Mouse (Mus musculus): Measurements from ENCODE around the gene Prkar2b. TPM values are rescaled to one million over a fixed set of nuclear protein-coding genes. Genes with fewer than 3 reads are reported as not detected.

Gene Prkar2b
- polyA plus RNA-seq, 1 experiment from 2014 or later: 13.8 TPM

DNA sequence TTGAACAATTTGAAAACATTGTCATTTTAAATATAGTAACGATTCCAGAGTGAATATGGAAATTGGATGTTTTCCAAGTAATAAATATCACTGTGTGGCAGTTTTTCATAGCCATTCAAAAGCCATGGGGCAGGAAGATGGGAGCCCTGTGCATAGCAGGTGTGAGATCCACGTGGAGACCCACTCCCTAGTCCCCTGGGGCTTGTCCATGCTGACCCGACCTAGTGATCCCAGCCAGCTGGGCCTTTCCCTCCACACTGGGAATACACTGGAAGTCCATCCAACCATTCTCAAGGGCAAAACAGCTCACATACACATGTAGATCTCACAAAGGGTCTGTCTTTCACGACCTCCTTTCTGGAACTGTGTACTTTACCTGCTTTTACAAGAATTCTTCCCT, 37.5 kb upstream of the Prkar2b start:
- Histone ChIP-seq H3K36me3 (ENCODE audit: insufficient read depth, low read length) (no peaks in the 10 kb centered on the region), H3K4me2 (ENCODE audit: low read length) (no peak overlapping the region), H3K4me1 (replicated peaks; ENCODE audit: insufficient read depth, low read length) (no peaks in the 10 kb centered on the region), H3K4me3 (replicated peaks; ENCODE audit: low read depth, low read length) (no peak overlapping the region), H3K27ac (no peak overlapping the region), H3K9me3 (replicated peaks; ENCODE audit: low read length) (no peaks in the 10 kb centered on the region), H3K9ac (ENCODE audit: low read depth, low read length) (no peak overlapping the region), H3K27me3 (ENCODE audit: insufficient read depth, low read length) (no peaks in the 10 kb centered on the region)
- no peak for TF ChIP-seq CTCF (IDR thresholded peaks at IDR 0.05; ENCODE audit: low read depth)
- ATAC-seq (replicated peaks; ENCODE audit: low FRiP score, low read depth): no peak
- DNase-seq (ENCODE audit: low spot score): no peak
- 49% methylated on average over 4 of the region's 4 CpGs for WGBS

DNA sequence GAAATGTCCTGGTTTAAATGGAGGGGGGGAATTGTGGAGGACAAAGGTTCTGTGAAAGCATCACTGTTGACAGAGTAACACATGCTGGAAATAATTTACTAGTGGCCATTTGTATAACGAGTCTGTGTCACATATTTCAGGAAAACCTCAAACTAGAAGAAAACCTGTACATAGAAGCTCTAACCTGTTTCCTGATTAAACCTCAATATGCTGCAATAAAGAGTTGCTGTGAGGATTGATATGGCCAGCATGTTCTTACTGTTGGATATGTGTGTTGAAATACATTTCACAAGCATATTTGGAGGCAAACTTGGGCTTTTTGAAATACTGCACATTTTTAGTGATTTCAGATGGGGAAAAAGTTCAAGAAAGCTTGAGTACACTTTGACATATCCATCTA, 36.0 kb upstream of the Prkar2b start:
- DNase-seq (ENCODE audit: low spot score) (no peak), ATAC-seq (replicated peaks; ENCODE audit: low FRiP score, low read depth) (no peak)
- H3K4me2 ChIP-seq (ENCODE audit: low read length): no peak overlapping the region
- no peaks in the 10 kb centered on the region for H3K36me3 ChIP-seq (ENCODE audit: insufficient read depth, low read length)
- no peaks in the 10 kb centered on the region for H3K9me3 ChIP-seq (replicated peaks; ENCODE audit: low read length)
- H3K9ac ChIP-seq (ENCODE audit: low read depth, low read length): no peak overlapping the region
- no peaks in the 10 kb centered on the region for H3K27me3 ChIP-seq (ENCODE audit: insufficient read depth, low read length)
- no peaks in the 10 kb centered on the region for H3K4me1 ChIP-seq (replicated peaks; ENCODE audit: insufficient read depth, low read length)
- TF ChIP-seq CTCF (IDR thresholded peaks at IDR 0.05; ENCODE audit: low read depth): no peak
- WGBS: 26% methylated on average over 1 of the region's 1 CpGs
- no peak overlapping the region for H3K27ac ChIP-seq
- H3K4me3 ChIP-seq (replicated peaks; ENCODE audit: low read depth, low read length): no peak overlapping the region

DNA sequence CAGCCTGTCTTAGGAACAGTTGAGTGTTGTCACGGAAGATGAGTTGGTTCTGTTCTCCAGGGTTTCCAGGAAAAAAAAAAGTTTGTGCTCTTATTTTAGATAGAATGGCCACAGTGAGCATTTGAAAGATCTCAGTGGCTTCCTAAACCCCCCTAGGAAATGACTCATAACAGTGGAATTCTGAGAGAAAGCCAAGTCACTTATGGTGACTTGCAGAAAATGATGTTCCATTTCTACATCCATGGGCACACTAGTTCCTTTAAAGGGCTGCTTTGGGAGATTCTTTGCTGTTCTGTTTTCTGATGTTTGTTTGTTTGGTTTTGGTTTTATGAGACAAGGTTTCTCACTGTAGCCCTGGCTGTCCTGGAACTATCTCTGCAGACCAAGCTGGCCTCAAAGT, 34.1 kb upstream of the Prkar2b start:
- no peaks in the 10 kb centered on the region for H3K27me3 ChIP-seq (ENCODE audit: insufficient read depth, low read length)
- ATAC-seq (replicated peaks; ENCODE audit: low FRiP score, low read depth) (no peak), DNase-seq (ENCODE audit: low spot score) (peak; percentile 34)
- H3K27ac ChIP-seq: no peak overlapping the region
- no peaks in the 10 kb centered on the region for H3K4me1 ChIP-seq (replicated peaks; ENCODE audit: insufficient read depth, low read length)
- H3K4me2 ChIP-seq (ENCODE audit: low read length): no peak overlapping the region
- no peaks in the 10 kb centered on the region for H3K9me3 ChIP-seq (replicated peaks; ENCODE audit: low read length)
- no peak for TF ChIP-seq CTCF (IDR thresholded peaks at IDR 0.05; ENCODE audit: low read depth)
- H3K36me3 ChIP-seq (ENCODE audit: insufficient read depth, low read length): no peaks in the 10 kb centered on the region
- 70% methylated on average over 1 of the region's 1 CpGs for WGBS
- no peak overlapping the region for H3K4me3 ChIP-seq (replicated peaks; ENCODE audit: low read depth, low read length)
- no peak overlapping the region for H3K9ac ChIP-seq (ENCODE audit: low read depth, low read length)

DNA sequence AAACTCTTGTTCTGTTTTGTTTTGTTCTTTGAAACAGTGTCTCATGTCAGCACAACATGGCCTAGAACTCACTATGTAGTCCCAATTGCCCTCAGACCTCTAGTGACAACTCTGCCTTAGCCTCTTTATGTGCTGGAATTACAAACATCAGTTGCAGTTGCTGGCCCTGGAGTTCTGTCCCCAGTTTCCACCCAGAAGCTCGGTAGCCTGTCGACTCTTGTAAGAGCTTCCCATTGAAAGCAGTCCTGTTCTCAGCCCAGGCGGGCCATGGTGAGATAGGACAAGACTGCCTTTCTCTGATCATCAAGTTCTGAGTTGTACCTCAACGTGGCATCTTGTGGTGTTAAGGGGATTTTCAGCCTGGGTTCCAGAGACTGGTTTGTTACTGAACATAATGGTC, 31.4 kb upstream of the Prkar2b start:
- 90% methylated on average over 4 of the region's 4 CpGs for WGBS

DNA sequence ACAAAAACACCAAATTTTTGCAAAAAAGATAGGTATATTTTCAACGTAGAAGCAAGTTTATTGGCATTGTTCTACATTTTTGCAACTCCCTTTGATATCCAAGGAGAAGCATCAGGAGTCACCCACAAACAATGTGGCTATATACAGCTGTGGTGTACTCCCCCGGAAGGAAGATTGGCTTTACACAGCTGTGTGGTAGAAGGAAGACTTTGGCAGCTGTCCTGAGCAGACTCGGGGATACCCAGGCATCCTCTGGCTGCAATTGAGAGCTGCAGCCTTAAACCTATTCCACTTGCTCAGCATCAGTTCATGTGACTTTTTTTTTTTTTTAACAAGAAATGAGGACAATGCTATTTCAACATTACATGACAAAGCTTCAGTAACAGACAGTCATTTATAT, 27.5 kb upstream of the Prkar2b start:
- Histone ChIP-seq H3K4me1 (replicated peaks; ENCODE audit: insufficient read depth, low read length) (no peaks in the 10 kb centered on the region), H3K27ac (no peak overlapping the region), H3K9ac (ENCODE audit: low read depth, low read length) (no peak overlapping the region), H3K27me3 (ENCODE audit: insufficient read depth, low read length) (no peaks in the 10 kb centered on the region), H3K36me3 (ENCODE audit: insufficient read depth, low read length) (no peaks in the 10 kb centered on the region), H3K9me3 (replicated peaks; ENCODE audit: low read length) (no peaks in the 10 kb centered on the region), H3K4me3 (replicated peaks; ENCODE audit: low read depth, low read length) (no peak overlapping the region), H3K4me2 (ENCODE audit: low read length) (no peak overlapping the region)
- no peak for TF ChIP-seq CTCF (IDR thresholded peaks at IDR 0.05; ENCODE audit: low read depth)
- ATAC-seq (replicated peaks; ENCODE audit: low FRiP score, low read depth) (no peak), DNase-seq (ENCODE audit: low spot score) (no peak)
- 67% methylated on average over 3 of the region's 3 CpGs for WGBS

More for the DNA sequence above, 31.4 kb upstream of the Prkar2b start:
- DNase-seq (ENCODE audit: low spot score): no peak
- no peak for TF ChIP-seq CTCF (IDR thresholded peaks at IDR 0.05; ENCODE audit: low read depth)
- Histone ChIP-seq H3K9ac (ENCODE audit: low read depth, low read length) (no peak overlapping the region), H3K36me3 (ENCODE audit: insufficient read depth, low read length) (no peaks in the 10 kb centered on the region), H3K9me3 (replicated peaks; ENCODE audit: low read length) (no peaks in the 10 kb centered on the region), H3K4me3 (replicated peaks; ENCODE audit: low read depth, low read length) (no peak overlapping the region), H3K4me2 (ENCODE audit: low read length) (no peak overlapping the region), H3K27me3 (ENCODE audit: insufficient read depth, low read length) (no peaks in the 10 kb centered on the region), H3K27ac (no peak overlapping the region), H3K4me1 (replicated peaks; ENCODE audit: insufficient read depth, low read length) (no peaks in the 10 kb centered on the region)
- ATAC-seq (replicated peaks; ENCODE audit: low FRiP score, low read depth): no peak

DNA sequence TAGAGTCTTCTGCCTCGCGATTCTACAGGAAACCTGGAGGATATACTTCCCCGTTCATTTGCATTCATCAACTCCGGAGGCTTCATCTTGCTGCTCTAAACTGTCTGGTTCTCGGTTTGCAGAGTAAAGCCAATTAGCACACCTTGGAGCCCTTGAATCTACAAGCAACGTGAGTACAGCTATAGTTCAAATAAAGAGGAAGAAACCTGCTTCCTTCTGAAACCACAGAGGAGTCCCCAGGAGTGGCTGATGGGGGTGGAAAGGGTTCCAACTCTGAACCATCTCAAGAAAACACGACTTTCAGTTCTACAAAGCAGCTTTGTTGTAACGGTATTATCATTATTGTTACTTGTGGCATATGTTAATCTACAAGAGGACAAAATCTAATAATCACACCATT, 26.2 kb upstream of the Prkar2b start:
- no peaks in the 10 kb centered on the region for H3K4me1 ChIP-seq (replicated peaks; ENCODE audit: insufficient read depth, low read length)
- H3K4me2 ChIP-seq (ENCODE audit: low read length): no peak overlapping the region
- no peaks in the 10 kb centered on the region for H3K9me3 ChIP-seq (replicated peaks; ENCODE audit: low read length)
- H3K36me3 ChIP-seq (ENCODE audit: insufficient read depth, low read length): no peaks in the 10 kb centered on the region
- WGBS: 76% methylated on average over 8 of the region's 8 CpGs
- H3K9ac ChIP-seq (ENCODE audit: low read depth, low read length): no peak overlapping the region
- no peaks in the 10 kb centered on the region for H3K27me3 ChIP-seq (ENCODE audit: insufficient read depth, low read length)
- no peak overlapping the region for H3K27ac ChIP-seq
- TF ChIP-seq CTCF (IDR thresholded peaks at IDR 0.05; ENCODE audit: low read depth): no peak
- ATAC-seq (replicated peaks; ENCODE audit: low FRiP score, low read depth) (no peak), DNase-seq (ENCODE audit: low spot score) (no peak)
- H3K4me3 ChIP-seq (replicated peaks; ENCODE audit: low read depth, low read length): no peak overlapping the region

DNA sequence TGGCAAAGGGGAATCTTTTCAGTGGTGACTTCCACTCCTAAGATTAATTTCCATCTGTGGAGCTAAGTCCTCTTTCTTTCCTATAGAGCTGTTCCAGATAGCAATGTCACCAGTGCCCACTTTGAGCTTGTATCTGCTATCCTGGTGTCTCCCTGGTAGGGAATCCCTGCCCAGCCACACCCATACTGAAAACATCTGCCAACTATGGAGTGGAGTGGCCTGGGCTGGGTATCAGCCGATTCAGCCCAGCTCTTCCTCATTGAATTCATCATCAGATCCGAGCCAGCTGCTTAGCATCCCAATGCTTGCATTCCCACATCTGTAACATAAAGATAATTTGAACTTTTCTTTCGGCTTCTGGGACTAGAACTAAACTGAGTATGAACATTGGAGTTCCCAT, 25.8 kb upstream of the Prkar2b start:
- Histone ChIP-seq H3K36me3 (ENCODE audit: insufficient read depth, low read length) (no peaks in the 10 kb centered on the region), H3K9me3 (replicated peaks; ENCODE audit: low read length) (no peaks in the 10 kb centered on the region), H3K4me2 (ENCODE audit: low read length) (no peak overlapping the region), H3K4me1 (replicated peaks; ENCODE audit: insufficient read depth, low read length) (no peaks in the 10 kb centered on the region), H3K27ac (no peak overlapping the region), H3K27me3 (ENCODE audit: insufficient read depth, low read length) (no peaks in the 10 kb centered on the region), H3K9ac (ENCODE audit: low read depth, low read length) (no peak overlapping the region), H3K4me3 (replicated peaks; ENCODE audit: low read depth, low read length) (no peak overlapping the region)
- no peak for TF ChIP-seq CTCF (IDR thresholded peaks at IDR 0.05; ENCODE audit: low read depth)
- ATAC-seq (replicated peaks; ENCODE audit: low FRiP score, low read depth) (no peak), DNase-seq (ENCODE audit: low spot score) (no peak)
- WGBS: 79% methylated on average over 3 of the region's 3 CpGs

Data from kidney, postnatal 0 days (tissue).